Mouse (Mus musculus) CH12.LX (cell line): ENCODE results near the gene Mlxipl. TPM values are rescaled to one million over a fixed set of nuclear protein-coding genes. Genes with fewer than 3 reads are reported as not detected.
A peak's percentile ranks its signal among the peaks of the same experiment; 100 is the strongest.

Experiments used
- DNase-seq: peaks from one replicate; pipeline ENCODE4 v3.0.0-alpha.2; 2013; ENCODE audit errors: extremely low read depth
- H3K27ac ChIP-seq: 2 replicates; pipeline ENCODE4 v1.5.1; 2012; ENCODE audit warnings: low read depth, mild to moderate bottlenecking, control low read depth, moderate library complexity; ENCODE audit not compliant: insufficient read depth
- H3K27me3 ChIP-seq: replicated peaks from 2 replicates; pipeline ENCODE3; 2012; ENCODE audit warnings: inconsistent platforms
- H3K36me3 ChIP-seq, 2 experiments: replicated peaks in 1 of 2; 2 replicates each; pipeline versions ENCODE3 to v1.6.1; 2012; ENCODE audit warnings: inconsistent platforms in 1 of 2, low read length in 1 of 2, mild to moderate bottlenecking in 1 of 2, mixed read lengths in 1 of 2, moderate library complexity in 1 of 2; ENCODE audit not compliant: control insufficient read depth in 1 of 2, insufficient read depth in 1 of 2
- H3K4me1 ChIP-seq, 2 experiments: 2 replicates each; pipeline ENCODE4 v1.6.1; 2012; ENCODE audit warnings: inconsistent platforms in 1 of 2, moderate library complexity in 1 of 2; ENCODE audit not compliant: insufficient read depth in 2 of 2, control insufficient read depth in 1 of 2
- H3K4me2 ChIP-seq: 2 replicates; pipeline ENCODE4 v1.6.1; 2012; ENCODE audit warnings: low read depth, mild to moderate bottlenecking, control low read depth; ENCODE audit not compliant: poor library complexity, insufficient read depth, severe bottlenecking
- H3K4me3 ChIP-seq, 3 experiments: fragments of 150-350 bp in 1 of 3; sonication (generic) in 1 of 3; replicated peaks in 1 of 3; 2 replicates each; pipeline versions ENCODE3 to v1.5.1; 2011 to 2012; ENCODE audit warnings: low read depth in 2 of 3, low read length in 2 of 3, mild to moderate bottlenecking in 2 of 3, moderate library complexity in 2 of 3, control low read depth in 1 of 3, improper control_type of control experiment in 1 of 3, inconsistent platforms in 1 of 3, mixed read lengths in 1 of 3; ENCODE audit not compliant: poor library complexity in 1 of 3
- H3K79me2 ChIP-seq: replicated peaks from 2 replicates; pipeline ENCODE4 v1.6.1; 2012; ENCODE audit warnings: mild to moderate bottlenecking, moderate library complexity; ENCODE audit not compliant: control insufficient read depth, poor library complexity, insufficient read depth, severe bottlenecking; ENCODE audit errors: extremely low read depth
- H3K9ac ChIP-seq: 2 replicates; pipeline ENCODE4 v1.6.1; 2012; ENCODE audit warnings: low read depth, mild to moderate bottlenecking, control low read depth, moderate library complexity; ENCODE audit not compliant: insufficient read depth
- H3K9me3 ChIP-seq: replicated peaks from 2 replicates; pipeline ENCODE3; 2012; ENCODE audit warnings: low read length, inconsistent platforms, mixed read lengths
- BHLHE40 ChIP-seq: IDR thresholded peaks from 2 replicates; pipeline ENCODE4 v1.6.1; 2011; ENCODE audit warnings: mild to moderate bottlenecking, low read depth, low read length, improper control_type of control experiment
- CHD2 ChIP-seq: IDR thresholded peaks from 2 replicates; pipeline ENCODE4 v1.6.1; 2011; ENCODE audit warnings: low read length, improper control_type of control experiment
- CTCF ChIP-seq, 2 experiments: IDR thresholded peaks in 1 of 2; conservative IDR thresholded peaks in 1 of 2; 2 replicates each; pipeline ENCODE4 v1.5.1; 2011 to 2012; ENCODE audit warnings: low read depth in 2 of 2, low read length in 2 of 2, improper control_type of control experiment in 1 of 2, inconsistent platforms in 1 of 2, mild to moderate bottlenecking in 1 of 2, moderate library complexity in 1 of 2
- E2F4 ChIP-seq: IDR thresholded peaks from 2 replicates; pipeline ENCODE4 v1.6.1; 2011; ENCODE audit warnings: low read depth, low read length, improper control_type of control experiment; ENCODE audit not compliant: insufficient replicate concordance
- ETS1 ChIP-seq: conservative IDR thresholded peaks from 2 replicates; pipeline ENCODE4 v1.6.1; 2012; ENCODE audit warnings: low read depth, mild to moderate bottlenecking, inconsistent platforms, low read length, improper control_type of control experiment, moderate library complexity
- IRF4 ChIP-seq: IDR thresholded peaks from 2 replicates; pipeline ENCODE4 v1.6.1; 2014; ENCODE audit warnings: low read depth, mild to moderate bottlenecking, inconsistent platforms, low read length, improper control_type of control experiment
- MAFK ChIP-seq: IDR thresholded peaks from 2 replicates; pipeline ENCODE4 v1.6.1; 2011; ENCODE audit warnings: low read length, improper control_type of control experiment; ENCODE audit not compliant: insufficient replicate concordance
- MXI1 ChIP-seq: IDR thresholded peaks from 2 replicates; pipeline ENCODE4 v1.6.1; 2011; ENCODE audit warnings: mild to moderate bottlenecking, low read depth, low read length, improper control_type of control experiment
- MYC ChIP-seq: IDR thresholded peaks from 2 replicates; pipeline ENCODE4 v1.6.1; 2011; ENCODE audit warnings: low read depth, mild to moderate bottlenecking, improper control_type of control experiment, low read length
- NRF1 ChIP-seq: IDR thresholded peaks from 2 replicates; pipeline ENCODE4 v1.6.1; 2014; ENCODE audit warnings: low read depth, mild to moderate bottlenecking, inconsistent platforms, low read length, improper control_type of control experiment, moderate library complexity
- RAD21 ChIP-seq: IDR thresholded peaks from 2 replicates; pipeline ENCODE4 v1.6.1; 2011; ENCODE audit warnings: low read depth, mild to moderate bottlenecking, low read length, improper control_type of control experiment, moderate library complexity
- RCOR1 ChIP-seq: conservative IDR thresholded peaks from 2 replicates; pipeline ENCODE4 v1.6.1; 2012; ENCODE audit warnings: low read depth, mild to moderate bottlenecking, inconsistent platforms, low read length, improper control_type of control experiment
- TCF12 ChIP-seq: IDR thresholded peaks from 2 replicates; pipeline ENCODE4 v1.6.1; 2014; ENCODE audit warnings: low read depth, mild to moderate bottlenecking, inconsistent platforms, low read length, improper control_type of control experiment
- UBTF ChIP-seq: IDR thresholded peaks from 2 replicates; pipeline ENCODE4 v1.6.1; 2012; ENCODE audit warnings: low read depth, mild to moderate bottlenecking, inconsistent platforms, low read length, improper control_type of control experiment, moderate library complexity
- USF1 ChIP-seq: IDR thresholded peaks from 2 replicates; pipeline ENCODE4 v1.6.1; 2014; ENCODE audit warnings: low read depth, mild to moderate bottlenecking, inconsistent platforms, low read length, improper control_type of control experiment
- dilution Hi-C: fragments of 300-500 bp; cut with MboI; formaldehyde crosslinking; loops from 2 replicates; pipeline ENCODE4 v1.14.3; 2020; ENCODE audit warnings: low sequenced_read_pairs; ENCODE audit not compliant: extremely low pct_unique_long_range_greater_than_20kb, extremely low pct_ligation_motif_present
- in situ Hi-C: fragments of 300-500 bp; cut with MboI; formaldehyde crosslinking; loops from 3 replicates; pipeline ENCODE4 v1.14.3; 2019; ENCODE audit warnings: low sequenced_read_pairs, low pct_ligation_motif_present, low pct_unique_long_range_greater_than_20kb, mixed read lengths
- polyA plus RNA-seq: library from polyadenylated mRNA; unstranded; fragments of >175 nt; gene quantifications from 2 replicates; pipeline ENCODE4 v1.2.1, GENCODE M21; 2012; ENCODE audit warnings: low read depth; ENCODE audit not compliant: insufficient read length
- total RNA-seq, 2 experiments: library from RNA; depleted of rRNA; stranded (reverse); fragments of 300-350 nt in 1 of 2; fragments of >200 nt in 1 of 2; gene quantifications; 2 replicates each; pipeline ENCODE4 v1.2.3; 2012 to 2014

The Mlxipl gene
- total and polyA plus RNA-seq, 3 experiments, result not detected

DNA sequence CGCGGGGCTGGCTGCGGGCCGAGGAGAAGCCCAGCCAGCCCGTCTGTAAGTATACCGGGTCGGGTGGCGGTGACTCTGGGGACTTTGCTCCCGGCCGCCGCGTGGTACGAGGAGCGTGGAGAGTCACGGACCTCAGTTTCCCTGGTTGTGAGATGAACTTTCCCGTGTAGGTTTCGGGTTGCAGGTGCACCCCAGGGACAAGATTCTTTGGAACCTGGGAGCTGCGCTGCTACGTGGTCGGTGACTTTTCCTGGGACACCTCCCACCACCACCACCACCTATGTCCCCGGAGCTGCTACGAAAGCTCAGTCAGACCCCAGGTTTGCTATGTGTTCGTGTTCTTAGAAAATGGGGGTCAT is 60.1 kb downstream of the Mlxipl start:
- dilution Hi-C loops, result no loop called here
- no peak for DNase-seq
- H3K27ac ChIP-seq, result no peak overlapping the region
- H3K9me3 ChIP-seq, result no peaks in the 10 kb centered on the region
- H3K4me2 ChIP-seq, result peak overlapping the region; percentile 72; the same call in 1 of the 2 replicates
- peaks cover 15 to 28% of the 10 kb centered on the region in 2 experiments for H3K36me3 ChIP-seq
- H3K79me2 ChIP-seq, result peaks cover 11% of the 10 kb centered on the region
- H3K4me1 ChIP-seq, result peaks cover 0 to 16% of the 10 kb centered on the region in 2 experiments; a peak in 2 of 4 replicates
- peak; percentile 75 for TF ChIP-seq MYC
- TF ChIP-seq TCF12, result 0 out of 2 replicates have a peak, but pooled peaks have one; percentile 2
- TF ChIP-seq MXI1, result peak; percentile 66; the same call in 1 of the 2 replicates
- no peak for TF ChIP-seq ETS1
- TF ChIP-seq, all 38 proteins: peak for 3
- H3K27me3 ChIP-seq, result no peaks in the 10 kb centered on the region
- in situ Hi-C loops, result no loop called here
- H3K4me3 ChIP-seq, result peak overlapping the region; percentile 80 to 95 (median 91)
- peak overlapping the region; percentile 70 for H3K9ac ChIP-seq

DNA sequence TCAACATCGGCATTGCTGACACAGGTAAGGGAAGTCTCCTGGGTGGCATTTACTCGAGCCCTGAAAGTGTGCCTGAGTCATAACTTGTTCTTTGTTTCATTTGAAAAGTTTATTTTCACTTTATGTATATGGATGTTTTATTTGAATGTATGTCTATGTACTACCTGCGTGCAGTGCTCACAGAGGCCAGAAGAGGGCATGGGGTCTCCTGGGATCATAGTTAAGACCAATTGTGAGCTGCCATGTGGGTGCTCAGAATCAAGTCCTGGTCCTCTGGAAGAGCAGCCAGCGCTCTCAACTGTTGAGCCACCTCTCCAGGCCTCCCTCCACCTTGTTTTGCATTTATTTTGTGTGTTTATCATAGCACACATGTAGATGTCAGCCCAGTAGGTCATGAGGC is 66.8 kb downstream of the Mlxipl start:
- Histone ChIP-seq H3K9ac (no peak overlapping the region), H3K4me1 (no peaks in the 10 kb centered on the region), H3K9me3 (peaks cover 5% of the 10 kb centered on the region), H3K79me2 (no peaks in the 10 kb centered on the region), H3K4me3 (no peak overlapping the region), H3K36me3 (peaks cover 65 to 89% of the 10 kb centered on the region in 2 experiments), H3K27ac (no peak overlapping the region), H3K27me3 (no peaks in the 10 kb centered on the region), H3K4me2 (no peak overlapping the region)
- 0 out of 4 replicates have a peak, but pooled peaks of 1 of the 2 experiments have one; percentile 13 for TF ChIP-seq CTCF (conservative IDR thresholded peaks at IDR 0.05 in 1 of 2, IDR thresholded peaks at IDR 0.05 in 1 of 2; ENCODE audit: low read depth in 2 of 2, low read length in 2 of 2)
- no peak for TF ChIP-seq USF1
- TF ChIP-seq NRF1, result no peak
- no peak for TF ChIP-seq RAD21
- no peak for TF ChIP-seq CHD2
- TF ChIP-seq MAFK, result no peak
- peak; percentile 14 for DNase-seq
- in situ Hi-C loops, result no loop called here
- dilution Hi-C loops, result no loop called here

DNA sequence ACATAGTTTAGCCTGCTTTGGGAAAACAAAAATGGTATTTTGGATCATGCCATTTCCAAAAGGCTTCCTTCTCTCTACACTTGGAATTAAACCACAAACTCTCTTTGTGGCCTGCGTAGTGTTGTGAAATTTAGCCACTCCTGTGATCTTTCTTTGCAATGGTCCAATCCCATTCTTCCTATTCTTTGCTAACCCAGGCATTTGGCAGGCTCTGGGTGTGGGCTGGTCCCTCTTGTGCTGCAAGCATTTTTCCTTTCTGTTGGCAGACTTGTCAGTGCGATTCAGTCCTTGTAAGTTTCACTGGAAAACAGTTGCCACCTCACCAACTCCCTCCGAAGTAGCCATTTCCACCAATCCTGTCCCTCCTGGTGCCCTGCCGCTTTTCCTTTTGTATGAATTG is 71.5 kb downstream of the Mlxipl start:
- Histone ChIP-seq H3K4me2 (no peak overlapping the region), H3K27ac (no peak overlapping the region)
- dilution Hi-C loops, result no loop called here

More for the DNA sequence above, 71.5 kb downstream of the Mlxipl start:
- no peaks in the 10 kb centered on the region for H3K27me3 ChIP-seq
- H3K4me3 ChIP-seq, result no peak overlapping the region
- TF ChIP-seq IRF4 (no peak), UBTF (no peak), E2F4 (no peak), RCOR1 (no peak), BHLHE40 (no peak), RAD21 (no peak), USF1 (no peak), MYC (no peak), MXI1 (no peak)
- TF ChIP-seq, all 38 proteins: peak for 0
- in situ Hi-C loops, result no loop called here
- Histone ChIP-seq H3K36me3 (peaks cover 43 to 68% of the 10 kb centered on the region in 2 experiments), H3K79me2 (no peaks in the 10 kb centered on the region), H3K9me3 (peaks cover 5% of the 10 kb centered on the region), H3K4me1 (peaks cover 0 to 4% of the 10 kb centered on the region in 2 experiments; a peak in 1 of 4 replicates), H3K9ac (no peak overlapping the region)
- DNase-seq, result no peak
